Mouse (Mus musculus): Measurements from ENCODE around the gene Vwa7. TPM values are rescaled to one million over a fixed set of nuclear protein-coding genes. Genes with fewer than 3 reads are reported as not detected.

Vwa7 gene
- polyA plus RNA-seq, 1 experiment from 2014 or later, result 0.37 TPM

DNA sequence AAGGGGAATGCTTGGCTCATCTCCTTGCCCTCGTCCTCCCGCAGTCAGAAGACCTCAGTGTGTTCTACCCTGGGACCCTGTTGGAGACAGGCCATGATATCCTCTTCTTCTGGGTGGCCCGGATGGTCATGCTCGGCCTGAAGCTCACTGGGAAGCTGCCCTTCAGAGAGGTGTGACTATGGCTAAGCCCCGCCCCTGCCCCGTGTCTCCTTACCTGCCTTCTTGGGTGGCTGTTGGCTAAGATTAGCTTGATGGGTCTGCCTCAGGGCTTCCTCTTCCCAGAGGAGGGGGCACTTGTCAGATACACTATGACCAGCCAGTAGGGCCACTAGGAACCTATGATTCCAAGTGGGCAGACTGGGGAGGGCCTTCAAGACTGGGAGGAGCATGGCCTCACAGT, 3.2 kb upstream of the Vwa7 start:
- H3K9me3 ChIP-seq (replicated peaks), result no peaks in the 10 kb centered on the region
- H3K4me1 ChIP-seq (replicated peaks), result peaks cover 16% of the 10 kb centered on the region
- no peak overlapping the region for H3K27ac ChIP-seq (ENCODE audit: poor library complexity, severe bottlenecking)
- peaks cover 82% of the 10 kb centered on the region for H3K36me3 ChIP-seq
- H3K4me3 ChIP-seq, result no peak overlapping the region
- no peak overlapping the region for H3K4me2 ChIP-seq
- no peak overlapping the region for H3K9ac ChIP-seq
- ATAC-seq (ENCODE audit: insufficient number of reproducible peaks, low FRiP score), result no peak
- no peaks in the 10 kb centered on the region; the same call in 1 of the 2 replicates for H3K27me3 ChIP-seq (replicated peaks)
- WGBS, result 85% methylated on average over 6 of the region's 6 CpGs

- H3K4me3 ChIP-seq, result no peak overlapping the region
- peaks cover 62% of the 10 kb centered on the region for H3K36me3 ChIP-seq
- H3K4me1 ChIP-seq (replicated peaks), result peaks cover 16% of the 10 kb centered on the region
- H3K4me2 ChIP-seq, result no peak overlapping the region
- WGBS, result 92% methylated on average over 16 of the region's 16 CpGs
- no peak overlapping the region for H3K27ac ChIP-seq (ENCODE audit: poor library complexity, severe bottlenecking)
- no peak for ATAC-seq (ENCODE audit: insufficient number of reproducible peaks, low FRiP score)
- peaks cover 3% of the 10 kb centered on the region; the same call in 1 of the 2 replicates for H3K27me3 ChIP-seq (replicated peaks)
- peak overlapping the region; percentile 33; the same call in 1 of the 2 replicates for H3K9ac ChIP-seq
- H3K9me3 ChIP-seq (replicated peaks), result no peaks in the 10 kb centered on the region
Measured at GRCm38 (mm10) chr17:35015296-35015695, 1.1 kb upstream of the Vwa7 start.

DNA sequence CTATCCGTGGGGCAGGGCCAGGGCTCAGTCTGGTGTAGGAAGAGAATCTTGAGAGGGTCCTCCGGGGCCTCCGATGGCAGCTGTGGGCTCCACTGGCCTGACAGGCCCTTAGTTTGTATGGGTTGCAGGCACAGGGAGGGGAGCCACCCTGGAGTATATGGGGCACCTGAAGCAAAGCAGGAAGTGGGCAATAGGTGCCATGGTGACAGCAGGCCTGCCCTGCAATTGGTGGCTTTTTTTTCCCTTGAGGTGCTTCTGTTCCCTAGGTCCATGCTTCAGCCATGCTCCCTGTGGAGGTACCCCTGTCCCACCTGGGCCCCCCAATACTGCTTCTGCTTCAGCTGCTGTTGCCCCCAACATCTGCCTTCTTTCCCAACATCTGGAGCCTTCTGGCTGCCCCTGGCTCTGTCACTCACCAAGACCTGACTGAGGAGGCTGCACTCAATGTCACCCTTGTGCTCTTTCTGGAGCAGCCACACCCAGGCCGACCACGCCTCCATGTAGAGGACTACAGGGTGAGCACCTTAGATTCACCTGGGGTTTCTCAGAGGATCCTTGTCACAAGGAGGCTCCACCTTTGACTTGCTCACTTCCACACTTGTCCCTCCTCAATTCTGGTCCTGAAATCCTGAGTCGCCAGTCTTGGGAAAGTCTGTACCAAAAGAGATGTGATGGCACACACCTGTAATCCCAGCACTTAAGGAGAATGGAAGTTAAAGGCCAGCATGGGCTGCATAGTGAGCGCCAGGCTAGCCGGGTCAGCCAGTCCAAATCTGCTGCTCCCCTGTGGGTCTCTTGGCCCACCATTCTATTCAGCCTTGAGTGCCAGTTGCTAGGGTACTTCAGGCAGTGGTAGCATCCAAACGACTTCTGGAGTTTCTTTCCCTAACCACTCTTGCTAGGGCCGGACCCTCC, 669 bp downstream of the Vwa7 start:
- 0 out of 2 replicates have a peak overlapping the region, but pooled peaks have one; percentile 16 for H3K27ac ChIP-seq (ENCODE audit: poor library complexity, severe bottlenecking)
- peaks cover 29% of the 10 kb centered on the region for H3K4me1 ChIP-seq (replicated peaks)
- peak overlapping the region; percentile 33; the same call in 1 of the 2 replicates for H3K9ac ChIP-seq
- WGBS, result 80% methylated on average over 10 of the region's 10 CpGs
- no peak overlapping the region for H3K4me2 ChIP-seq
- H3K9me3 ChIP-seq (replicated peaks), result no peaks in the 10 kb centered on the region
- ATAC-seq (ENCODE audit: insufficient number of reproducible peaks, low FRiP score), result no peak
- no peak overlapping the region for H3K4me3 ChIP-seq
- peaks cover 5% of the 10 kb centered on the region; the same call in 1 of the 2 replicates for H3K27me3 ChIP-seq (replicated peaks)
- H3K36me3 ChIP-seq, result peaks cover 45% of the 10 kb centered on the region

- Histone ChIP-seq H3K27ac (ENCODE audit: poor library complexity, severe bottlenecking) (no peak overlapping the region), H3K4me3 (no peak overlapping the region), H3K27me3 (replicated peaks) (peaks cover 5% of the 10 kb centered on the region; the same call in 1 of the 2 replicates), H3K4me1 (replicated peaks) (peaks cover 32% of the 10 kb centered on the region), H3K9ac (no peak overlapping the region), H3K9me3 (replicated peaks) (no peaks in the 10 kb centered on the region), H3K4me2 (no peak overlapping the region), H3K36me3 (peaks cover 39% of the 10 kb centered on the region)
- 65% methylated on average over 14 of the region's 14 CpGs for WGBS
- ATAC-seq (ENCODE audit: insufficient number of reproducible peaks, low FRiP score), result no peak
Measured at GRCm38 (mm10) chr17:35017706-35018030, 1.3 kb downstream of the Vwa7 start.

DNA sequence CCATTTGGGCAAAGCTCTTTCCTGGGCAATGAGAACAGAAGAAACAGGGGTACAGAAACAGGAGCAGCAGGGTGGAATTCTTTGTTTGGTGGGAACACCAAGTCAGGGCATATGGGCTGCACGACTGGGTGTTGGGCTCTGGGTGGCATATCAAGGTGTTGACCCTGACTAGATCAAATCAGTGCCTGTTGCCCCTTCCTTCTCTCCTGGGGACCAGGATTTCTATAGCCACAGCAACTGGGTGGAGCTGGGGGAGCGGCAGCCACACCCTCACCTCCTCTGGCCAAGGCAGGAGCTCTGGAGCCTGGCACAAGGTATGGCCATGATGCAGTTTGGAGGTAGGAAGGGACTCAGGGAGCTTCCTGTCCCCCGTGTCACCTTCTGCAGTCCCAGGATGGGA, 1.8 kb downstream of the Vwa7 start:
- H3K27ac ChIP-seq (ENCODE audit: poor library complexity, severe bottlenecking), result no peak overlapping the region
- peaks cover 34% of the 10 kb centered on the region for H3K36me3 ChIP-seq
- 68% methylated on average over 3 of the region's 3 CpGs for WGBS
- H3K4me2 ChIP-seq, result no peak overlapping the region
- ATAC-seq (ENCODE audit: insufficient number of reproducible peaks, low FRiP score), result no peak
- H3K4me1 ChIP-seq (replicated peaks), result peaks cover 37% of the 10 kb centered on the region
- H3K9me3 ChIP-seq (replicated peaks), result no peaks in the 10 kb centered on the region
- H3K27me3 ChIP-seq (replicated peaks), result peaks cover 5% of the 10 kb centered on the region; the same call in 1 of the 2 replicates
- no peak overlapping the region for H3K9ac ChIP-seq
- H3K4me3 ChIP-seq, result no peak overlapping the region

- Histone ChIP-seq H3K4me1 (replicated peaks) (peaks cover 53% of the 10 kb centered on the region), H3K36me3 (peaks cover 16% of the 10 kb centered on the region), H3K4me2 (no peak overlapping the region), H3K9me3 (replicated peaks) (no peaks in the 10 kb centered on the region), H3K9ac (no peak overlapping the region), H3K27me3 (replicated peaks) (peaks cover 5% of the 10 kb centered on the region; the same call in 1 of the 2 replicates), H3K4me3 (no peak overlapping the region), H3K27ac (ENCODE audit: poor library complexity, severe bottlenecking) (no peak overlapping the region)
- WGBS, result 75% methylated on average over 11 of the region's 11 CpGs
- no peak for ATAC-seq (ENCODE audit: insufficient number of reproducible peaks, low FRiP score)
Measured at GRCm38 (mm10) chr17:35019894-35020293, 3.5 kb downstream of the Vwa7 start.

DNA sequence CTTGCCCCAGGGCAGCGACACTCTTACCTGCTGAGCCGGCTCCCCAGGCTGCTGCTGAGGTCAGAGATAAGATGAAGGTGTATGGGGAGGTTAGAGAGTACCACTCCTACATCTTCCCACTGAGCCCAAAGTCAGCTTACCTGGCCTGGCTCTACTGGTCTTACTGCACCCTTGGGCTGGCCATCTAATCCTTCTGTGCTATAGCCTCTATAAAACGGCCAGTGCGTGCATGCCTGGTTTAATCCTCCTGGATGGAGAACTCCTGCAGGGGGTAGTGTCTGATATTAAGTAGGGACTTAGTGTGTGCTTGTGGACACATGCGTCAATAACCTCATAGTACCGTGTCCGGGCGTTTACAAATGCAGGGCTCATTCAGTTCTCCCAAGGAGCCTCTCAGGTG, 4.2 kb downstream of the Vwa7 start:
- H3K9ac ChIP-seq, result no peak overlapping the region
- peaks cover 5% of the 10 kb centered on the region; the same call in 1 of the 2 replicates for H3K27me3 ChIP-seq (replicated peaks)
- H3K4me3 ChIP-seq, result no peak overlapping the region
- peaks cover 10% of the 10 kb centered on the region for H3K36me3 ChIP-seq
- no peak overlapping the region for H3K27ac ChIP-seq (ENCODE audit: poor library complexity, severe bottlenecking)
- H3K9me3 ChIP-seq (replicated peaks), result no peaks in the 10 kb centered on the region
- peaks cover 54% of the 10 kb centered on the region for H3K4me1 ChIP-seq (replicated peaks)
- no peak overlapping the region for H3K4me2 ChIP-seq
- ATAC-seq (ENCODE audit: insufficient number of reproducible peaks, low FRiP score), result no peak
- 85% methylated on average over 8 of the region's 8 CpGs for WGBS

DNA sequence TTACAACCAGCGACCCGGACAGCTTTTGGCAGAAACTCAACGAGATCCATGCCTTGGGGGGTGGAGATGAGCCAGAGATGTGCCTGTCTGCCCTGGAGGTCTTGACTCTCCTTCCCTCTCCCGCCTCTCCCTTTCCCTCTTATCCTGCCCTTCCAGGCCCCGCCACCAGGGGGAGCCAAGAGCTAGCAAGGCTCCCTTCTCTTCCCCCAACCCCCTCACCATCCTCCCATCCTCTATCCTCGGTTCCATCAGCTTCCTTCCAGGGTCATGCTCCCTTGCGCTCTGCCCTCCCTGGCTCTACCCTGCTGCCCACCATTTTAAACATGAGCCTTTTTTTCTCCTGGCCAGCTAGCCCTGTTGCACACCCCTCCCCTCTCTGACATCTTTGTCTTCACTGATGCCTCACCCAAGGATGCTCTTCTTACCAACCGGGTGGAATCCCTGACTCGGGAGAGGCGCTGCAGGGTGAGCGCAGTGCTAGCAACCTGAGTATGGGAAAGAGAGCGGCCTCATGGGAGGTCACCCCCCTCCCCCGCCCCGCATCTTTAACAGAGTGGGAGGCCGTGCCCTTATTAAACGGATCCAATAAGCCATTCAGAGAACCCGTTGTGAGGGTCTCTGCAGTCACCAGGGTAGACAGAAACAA, 4.9 kb downstream of the Vwa7 start:
- 6% methylated on average over 17 of the region's 17 CpGs for WGBS
- Histone ChIP-seq H3K9me3 (replicated peaks) (no peaks in the 10 kb centered on the region), H3K4me3 (peak overlapping the region; percentile 14), H3K36me3 (peaks cover 2% of the 10 kb centered on the region), H3K27me3 (replicated peaks) (peaks cover 5% of the 10 kb centered on the region; the same call in 1 of the 2 replicates), H3K4me2 (peak overlapping the region; percentile 55), H3K9ac (peak overlapping the region; percentile 32; the same call in 1 of the 2 replicates), H3K4me1 (replicated peaks) (peaks cover 52% of the 10 kb centered on the region), H3K27ac (ENCODE audit: poor library complexity, severe bottlenecking) (peak overlapping the region; percentile 83)
- peak; percentile 49 for ATAC-seq (ENCODE audit: insufficient number of reproducible peaks, low FRiP score)

DNA sequence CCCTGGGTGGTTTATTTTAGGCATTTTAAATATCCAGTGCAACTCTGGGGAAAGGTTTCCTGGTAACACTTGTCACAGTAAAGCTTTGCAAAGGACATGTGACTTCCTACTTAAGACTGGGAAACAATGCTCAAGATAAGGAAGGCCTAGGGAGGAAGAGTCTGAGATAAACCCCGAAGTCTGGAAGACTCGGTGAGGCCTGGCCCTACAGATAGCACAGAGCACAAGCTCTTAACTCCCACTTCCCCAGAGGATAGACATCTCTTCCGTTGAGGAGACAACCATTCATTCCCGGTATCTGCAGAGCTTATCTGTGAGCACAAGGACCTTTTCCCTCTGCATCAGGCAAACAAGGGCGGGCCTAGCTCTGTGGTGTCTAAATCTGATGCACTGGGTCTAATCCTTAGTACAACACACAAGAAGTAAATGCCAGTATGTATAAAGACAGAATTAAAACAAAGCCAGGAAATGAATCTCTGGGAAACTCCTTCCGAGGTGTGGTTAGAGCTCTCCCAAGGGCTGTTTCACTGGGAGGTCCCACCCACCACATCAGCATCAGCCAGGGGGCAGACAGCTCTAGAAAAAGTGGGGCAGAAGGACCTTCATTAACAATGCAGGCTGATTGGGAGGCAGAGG, 5.6 kb downstream of the Vwa7 start:
- H3K27me3 ChIP-seq (replicated peaks), result peaks cover 5% of the 10 kb centered on the region; the same call in 1 of the 2 replicates
- WGBS, result 14% methylated on average over 6 of the region's 6 CpGs
- H3K36me3 ChIP-seq, result no peaks in the 10 kb centered on the region
- H3K9me3 ChIP-seq (replicated peaks), result no peaks in the 10 kb centered on the region
- peaks cover 50% of the 10 kb centered on the region for H3K4me1 ChIP-seq (replicated peaks)
- peak; percentile 85 for ATAC-seq (ENCODE audit: insufficient number of reproducible peaks, low FRiP score)
- H3K9ac ChIP-seq, result 0 out of 2 replicates have a peak overlapping the region, but pooled peaks have one; percentile 32
- no peak overlapping the region for H3K4me3 ChIP-seq
- H3K4me2 ChIP-seq, result peak overlapping the region; percentile 55
- H3K27ac ChIP-seq (ENCODE audit: poor library complexity, severe bottlenecking), result peak overlapping the region; percentile 83

DNA sequence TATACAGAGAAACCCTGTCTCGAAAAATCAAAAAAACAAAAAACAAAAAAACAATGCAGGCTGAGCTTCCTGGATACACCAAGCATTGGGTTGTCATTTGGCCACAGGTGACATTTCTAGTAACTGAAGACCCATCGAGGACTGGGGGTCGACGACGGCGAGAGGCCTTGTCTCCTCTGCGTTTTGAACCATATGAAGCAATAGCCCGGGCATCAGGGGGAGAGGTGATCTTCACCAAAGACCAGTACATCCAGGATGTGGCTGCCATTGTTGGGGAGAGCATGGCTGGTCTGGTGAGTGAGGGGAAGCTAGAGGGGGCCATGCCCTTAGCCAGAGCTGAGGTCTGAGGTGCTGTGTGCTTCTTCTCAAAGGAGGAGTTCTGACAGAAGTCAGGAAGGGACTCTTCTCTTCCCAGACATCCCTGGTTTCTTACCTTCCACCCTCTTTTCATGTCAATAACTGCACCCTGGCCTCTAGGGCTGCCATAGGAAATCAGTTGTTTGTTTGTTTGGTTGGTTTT, 6.2 kb downstream of the Vwa7 start:
- Histone ChIP-seq H3K4me1 (replicated peaks) (peaks cover 56% of the 10 kb centered on the region), H3K4me3 (no peak overlapping the region), H3K27me3 (replicated peaks) (peaks cover 5% of the 10 kb centered on the region; the same call in 1 of the 2 replicates), H3K9me3 (replicated peaks) (no peaks in the 10 kb centered on the region), H3K36me3 (no peaks in the 10 kb centered on the region), H3K27ac (ENCODE audit: poor library complexity, severe bottlenecking) (peak overlapping the region; percentile 75), H3K9ac (no peak overlapping the region), H3K4me2 (no peak overlapping the region)
- 91% methylated on average over 8 of the region's 8 CpGs for WGBS
- ATAC-seq (ENCODE audit: insufficient number of reproducible peaks, low FRiP score), result no peak

Data from heart, embryonic 12.5 days (tissue).